Mouse (Mus musculus) CH12.LX (cell line): ENCODE data around the gene Col4a2. TPM values are rescaled to one million over a fixed set of nuclear protein-coding genes. Genes with fewer than 3 reads are reported as not detected.

Experiments used
- DNase-seq: peaks from one replicate; pipeline ENCODE4 v3.0.0-alpha.2; 2013; ENCODE audit errors: extremely low read depth
- H3K27ac ChIP-seq: 2 replicates; pipeline ENCODE4 v1.5.1; 2012; ENCODE audit warnings: low read depth, mild to moderate bottlenecking, control low read depth, moderate library complexity; ENCODE audit not compliant: insufficient read depth
- H3K27me3 ChIP-seq: replicated peaks from 2 replicates; pipeline ENCODE3; 2012; ENCODE audit warnings: inconsistent platforms
- H3K36me3 ChIP-seq, 2 experiments: replicated peaks in 1 of 2; 2 replicates each; pipeline versions ENCODE3 to v1.6.1; 2012; ENCODE audit warnings: inconsistent platforms in 1 of 2, low read length in 1 of 2, mild to moderate bottlenecking in 1 of 2, mixed read lengths in 1 of 2, moderate library complexity in 1 of 2; ENCODE audit not compliant: control insufficient read depth in 1 of 2, insufficient read depth in 1 of 2
- H3K4me1 ChIP-seq, 2 experiments: 2 replicates each; pipeline ENCODE4 v1.6.1; 2012; ENCODE audit warnings: inconsistent platforms in 1 of 2, moderate library complexity in 1 of 2; ENCODE audit not compliant: insufficient read depth in 2 of 2, control insufficient read depth in 1 of 2
- H3K4me2 ChIP-seq: 2 replicates; pipeline ENCODE4 v1.6.1; 2012; ENCODE audit warnings: low read depth, mild to moderate bottlenecking, control low read depth; ENCODE audit not compliant: poor library complexity, insufficient read depth, severe bottlenecking
- H3K4me3 ChIP-seq, 3 experiments: fragments of 150-350 bp in 1 of 3; sonication (generic) in 1 of 3; replicated peaks in 1 of 3; 2 replicates each; pipeline versions ENCODE3 to v1.5.1; 2011 to 2012; ENCODE audit warnings: low read depth in 2 of 3, low read length in 2 of 3, mild to moderate bottlenecking in 2 of 3, moderate library complexity in 2 of 3, control low read depth in 1 of 3, improper control_type of control experiment in 1 of 3, inconsistent platforms in 1 of 3, mixed read lengths in 1 of 3; ENCODE audit not compliant: poor library complexity in 1 of 3
- H3K79me2 ChIP-seq: replicated peaks from 2 replicates; pipeline ENCODE4 v1.6.1; 2012; ENCODE audit warnings: mild to moderate bottlenecking, moderate library complexity; ENCODE audit not compliant: control insufficient read depth, poor library complexity, insufficient read depth, severe bottlenecking; ENCODE audit errors: extremely low read depth
- H3K9ac ChIP-seq: 2 replicates; pipeline ENCODE4 v1.6.1; 2012; ENCODE audit warnings: low read depth, mild to moderate bottlenecking, control low read depth, moderate library complexity; ENCODE audit not compliant: insufficient read depth
- H3K9me3 ChIP-seq: replicated peaks from 2 replicates; pipeline ENCODE3; 2012; ENCODE audit warnings: low read length, inconsistent platforms, mixed read lengths
- BHLHE40 ChIP-seq: IDR thresholded peaks from 2 replicates; pipeline ENCODE4 v1.6.1; 2011; ENCODE audit warnings: mild to moderate bottlenecking, low read depth, low read length, improper control_type of control experiment
- CTCF ChIP-seq, 2 experiments: IDR thresholded peaks in 1 of 2; conservative IDR thresholded peaks in 1 of 2; 2 replicates each; pipeline ENCODE4 v1.5.1; 2011 to 2012; ENCODE audit warnings: low read depth in 2 of 2, low read length in 2 of 2, improper control_type of control experiment in 1 of 2, inconsistent platforms in 1 of 2, mild to moderate bottlenecking in 1 of 2, moderate library complexity in 1 of 2
- E2F4 ChIP-seq: IDR thresholded peaks from 2 replicates; pipeline ENCODE4 v1.6.1; 2011; ENCODE audit warnings: low read depth, low read length, improper control_type of control experiment; ENCODE audit not compliant: insufficient replicate concordance
- EP300 ChIP-seq: IDR thresholded peaks from 2 replicates; pipeline ENCODE4 v1.6.1; 2011; ENCODE audit warnings: low read length, improper control_type of control experiment
- ETS1 ChIP-seq: conservative IDR thresholded peaks from 2 replicates; pipeline ENCODE4 v1.6.1; 2012; ENCODE audit warnings: low read depth, mild to moderate bottlenecking, inconsistent platforms, low read length, improper control_type of control experiment, moderate library complexity
- GABPA ChIP-seq: IDR thresholded peaks from 2 replicates; pipeline ENCODE4 v1.6.1; 2012; ENCODE audit warnings: low read depth, low read length, improper control_type of control experiment, inconsistent platforms; ENCODE audit not compliant: insufficient replicate concordance
- HCFC1 ChIP-seq: IDR thresholded peaks from 2 replicates; pipeline ENCODE4 v1.6.1; 2012; ENCODE audit warnings: low read depth, mild to moderate bottlenecking, inconsistent platforms, low read length, improper control_type of control experiment
- IRF4 ChIP-seq: IDR thresholded peaks from 2 replicates; pipeline ENCODE4 v1.6.1; 2014; ENCODE audit warnings: low read depth, mild to moderate bottlenecking, inconsistent platforms, low read length, improper control_type of control experiment
- JUN ChIP-seq: IDR thresholded peaks from 2 replicates; pipeline ENCODE4 v1.6.1; 2011; ENCODE audit warnings: low read depth, mild to moderate bottlenecking, low read length, improper control_type of control experiment, moderate library complexity; ENCODE audit not compliant: insufficient read depth
- KAT2A ChIP-seq: IDR thresholded peaks from 2 replicates; pipeline ENCODE4 v1.6.1; 2012; ENCODE audit warnings: low read length, improper control_type of control experiment, inconsistent platforms; ENCODE audit not compliant: insufficient replicate concordance
- MAFK ChIP-seq: IDR thresholded peaks from 2 replicates; pipeline ENCODE4 v1.6.1; 2011; ENCODE audit warnings: low read length, improper control_type of control experiment; ENCODE audit not compliant: insufficient replicate concordance
- MEF2A ChIP-seq: IDR thresholded peaks from 2 replicates; pipeline ENCODE4 v1.6.1; 2014; ENCODE audit warnings: low read depth, mild to moderate bottlenecking, inconsistent platforms, low read length, improper control_type of control experiment, borderline replicate concordance
- MXI1 ChIP-seq: IDR thresholded peaks from 2 replicates; pipeline ENCODE4 v1.6.1; 2011; ENCODE audit warnings: mild to moderate bottlenecking, low read depth, low read length, improper control_type of control experiment
- MYC ChIP-seq: IDR thresholded peaks from 2 replicates; pipeline ENCODE4 v1.6.1; 2011; ENCODE audit warnings: low read depth, mild to moderate bottlenecking, improper control_type of control experiment, low read length
- NELFE ChIP-seq: IDR thresholded peaks from 2 replicates; pipeline ENCODE4 v1.6.1; 2011; ENCODE audit warnings: low read depth, low read length, improper control_type of control experiment
- PAX5 ChIP-seq: IDR thresholded peaks from 2 replicates; pipeline ENCODE4 v1.6.1; 2012; ENCODE audit warnings: low read length, inconsistent platforms, mixed read lengths
- POLR2AphosphoS2 ChIP-seq: IDR thresholded peaks from 2 replicates; pipeline ENCODE4 v1.6.1; 2011; ENCODE audit warnings: low read depth, low read length, improper control_type of control experiment
- RAD21 ChIP-seq: IDR thresholded peaks from 2 replicates; pipeline ENCODE4 v1.6.1; 2011; ENCODE audit warnings: low read depth, mild to moderate bottlenecking, low read length, improper control_type of control experiment, moderate library complexity
- RCOR1 ChIP-seq: conservative IDR thresholded peaks from 2 replicates; pipeline ENCODE4 v1.6.1; 2012; ENCODE audit warnings: low read depth, mild to moderate bottlenecking, inconsistent platforms, low read length, improper control_type of control experiment
- SMC3 ChIP-seq: IDR thresholded peaks from 2 replicates; pipeline ENCODE4 v1.6.1; 2011; ENCODE audit warnings: low read depth, low read length, improper control_type of control experiment
- TBP ChIP-seq: conservative IDR thresholded peaks from 2 replicates; pipeline ENCODE4 v1.6.1; 2011; ENCODE audit warnings: low read depth, low read length, improper control_type of control experiment
- UBTF ChIP-seq: IDR thresholded peaks from 2 replicates; pipeline ENCODE4 v1.6.1; 2012; ENCODE audit warnings: low read depth, mild to moderate bottlenecking, inconsistent platforms, low read length, improper control_type of control experiment, moderate library complexity
- USF1 ChIP-seq: IDR thresholded peaks from 2 replicates; pipeline ENCODE4 v1.6.1; 2014; ENCODE audit warnings: low read depth, mild to moderate bottlenecking, inconsistent platforms, low read length, improper control_type of control experiment
- USF2 ChIP-seq: conservative IDR thresholded peaks from 2 replicates; pipeline ENCODE4 v1.6.1; 2011; ENCODE audit warnings: low read depth, low read length, improper control_type of control experiment
- ZKSCAN1 ChIP-seq: IDR thresholded peaks from 2 replicates; pipeline ENCODE4 v1.6.1; 2012; ENCODE audit warnings: low read depth, inconsistent platforms, low read length, improper control_type of control experiment, borderline replicate concordance
- ZMIZ1 ChIP-seq: IDR thresholded peaks from 2 replicates; pipeline ENCODE4 v1.6.1; 2012; ENCODE audit warnings: low read depth, mild to moderate bottlenecking, inconsistent platforms, low read length, improper control_type of control experiment
- ZNF384 ChIP-seq: IDR thresholded peaks from 2 replicates; pipeline ENCODE4 v1.6.1; 2012; ENCODE audit warnings: low read depth, low read length, improper control_type of control experiment, inconsistent platforms
- dilution Hi-C: fragments of 300-500 bp; cut with MboI; formaldehyde crosslinking; loops from 2 replicates; pipeline ENCODE4 v1.14.3; 2020; ENCODE audit warnings: low sequenced_read_pairs; ENCODE audit not compliant: extremely low pct_unique_long_range_greater_than_20kb, extremely low pct_ligation_motif_present
- in situ Hi-C: fragments of 300-500 bp; cut with MboI; formaldehyde crosslinking; loops from 3 replicates; pipeline ENCODE4 v1.14.3; 2019; ENCODE audit warnings: low sequenced_read_pairs, low pct_ligation_motif_present, low pct_unique_long_range_greater_than_20kb, mixed read lengths
- polyA plus RNA-seq: library from polyadenylated mRNA; unstranded; fragments of >175 nt; gene quantifications from 2 replicates; pipeline ENCODE4 v1.2.1, GENCODE M21; 2012; ENCODE audit warnings: low read depth; ENCODE audit not compliant: insufficient read length
- total RNA-seq, 2 experiments: library from RNA; depleted of rRNA; stranded (reverse); fragments of 300-350 nt in 1 of 2; fragments of >200 nt in 1 of 2; gene quantifications; 2 replicates each; pipeline ENCODE4 v1.2.3; 2012 to 2014

Col4a2 gene
- total and polyA plus RNA-seq, 3 experiments: 0.04 to 0.07 TPM; not detected in 1

- DNase-seq: no peak
- H3K4me1 ChIP-seq: peaks cover 0 to 18% of the 10 kb centered on the region in 2 experiments; a peak in 3 of 4 replicates
- H3K79me2 ChIP-seq: no peaks in the 10 kb centered on the region
- H3K9me3 ChIP-seq: no peaks in the 10 kb centered on the region
- in situ Hi-C loops: no loop called here
- dilution Hi-C loops: no loop called here
- H3K9ac ChIP-seq: no peak overlapping the region
- no peaks in the 10 kb centered on the region for H3K36me3 ChIP-seq
- H3K27me3 ChIP-seq: peaks cover 18% of the 10 kb centered on the region
- no peak overlapping the region for H3K4me2 ChIP-seq
- TF ChIP-seq SMC3: no peak
- no peak overlapping the region for H3K4me3 ChIP-seq
- no peak overlapping the region for H3K27ac ChIP-seq
These were observed 50.9 kb downstream of the Col4a2 start for GRCm38 (mm10) chr8:11363340-11364126.

DNA sequence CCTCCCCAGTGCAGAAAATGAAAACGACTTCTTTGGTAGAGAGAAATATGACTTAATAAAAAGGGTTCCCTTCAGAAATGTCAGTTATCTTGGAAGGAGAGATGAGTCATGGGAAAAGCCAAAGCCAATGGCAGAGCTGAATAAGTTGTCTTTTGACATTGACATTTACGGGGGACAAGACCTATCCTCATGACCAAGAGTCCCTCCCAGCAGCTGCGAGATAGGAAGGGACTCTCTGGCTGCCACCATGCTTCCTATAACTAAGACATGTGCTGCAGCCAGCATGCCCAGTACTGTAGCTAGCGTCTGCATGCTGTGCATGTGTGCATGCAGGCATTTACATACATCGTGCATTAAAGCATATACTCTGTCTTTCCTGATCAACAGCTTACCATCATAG lies 53.6 kb downstream of the Col4a2 start:
- H3K9ac ChIP-seq: no peak overlapping the region

DNA sequence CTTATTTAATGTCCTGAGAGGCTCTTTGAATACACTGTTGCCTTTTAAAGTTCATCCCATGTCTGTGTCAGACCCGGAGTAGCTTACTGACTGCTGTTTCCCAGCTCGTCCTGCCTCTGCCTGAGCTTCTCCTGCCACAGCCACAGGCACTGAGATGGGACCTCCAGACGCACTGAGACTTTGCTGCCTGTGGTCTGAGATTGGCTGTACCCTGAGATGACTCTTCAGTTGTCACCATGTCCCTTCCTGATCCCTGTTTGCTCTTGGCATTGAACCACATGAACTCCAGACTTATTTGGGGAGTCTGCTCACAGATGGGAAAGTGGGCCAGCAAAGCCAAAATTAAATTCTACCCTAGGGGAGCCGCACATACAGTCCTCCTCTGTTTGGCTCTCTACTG lies 54.1 kb downstream of the Col4a2 start:
- H3K27me3 ChIP-seq: peaks cover 22% of the 10 kb centered on the region
- no peaks in the 10 kb centered on the region for H3K79me2 ChIP-seq

More for the DNA sequence above, 53.6 kb downstream of the Col4a2 start:
- Histone ChIP-seq H3K27me3 (peaks cover 22% of the 10 kb centered on the region), H3K36me3 (no peaks in the 10 kb centered on the region)
- no peak for DNase-seq
- TF ChIP-seq RCOR1 (no peak), MAFK (no peak), TBP (no peak), JUN (no peak), GABPA (no peak), UBTF (no peak), PAX5 (no peak), USF2 (no peak), HCFC1 (no peak), NELFE (no peak), E2F4 (no peak), KAT2A (no peak)
- TF ChIP-seq, all 38 proteins: peak for 0
- in situ Hi-C loops (no loop called here), dilution Hi-C loops (no loop called here)
- H3K79me2 ChIP-seq: no peaks in the 10 kb centered on the region
- no peak overlapping the region for H3K27ac ChIP-seq
- no peaks in the 10 kb centered on the region for H3K9me3 ChIP-seq
- H3K4me1 ChIP-seq: peaks cover 0 to 8% of the 10 kb centered on the region in 2 experiments; a peak in 3 of 4 replicates
- H3K4me3 ChIP-seq: no peak overlapping the region
- no peak overlapping the region for H3K4me2 ChIP-seq

More for the DNA sequence above, 54.1 kb downstream of the Col4a2 start:
- peaks cover 0 to 12% of the 10 kb centered on the region in 2 experiments; a peak in 2 of 4 replicates for H3K4me1 ChIP-seq
- H3K4me2 ChIP-seq: no peak overlapping the region
- dilution Hi-C loops: no loop called here
- no peak for TF ChIP-seq BHLHE40
- TF ChIP-seq TBP: no peak
- no peak for TF ChIP-seq RCOR1
- TF ChIP-seq MEF2A: no peak
- no peak for TF ChIP-seq MXI1
- TF ChIP-seq ZMIZ1: no peak
- TF ChIP-seq ZNF384: no peak
- TF ChIP-seq CTCF (conservative IDR thresholded peaks at IDR 0.05 in 1 of 2, IDR thresholded peaks at IDR 0.05 in 1 of 2; ENCODE audit: low read depth in 2 of 2, low read length in 2 of 2): no peak
- TF ChIP-seq UBTF: no peak
- no peak for TF ChIP-seq IRF4
- no peak for TF ChIP-seq SMC3
- TF ChIP-seq E2F4: no peak
- TF ChIP-seq MYC: no peak
- TF ChIP-seq EP300: no peak
- no peak for TF ChIP-seq RAD21
- no peak for TF ChIP-seq ETS1
- no peak for TF ChIP-seq ZKSCAN1
- no peak for TF ChIP-seq USF1
- TF ChIP-seq POLR2AphosphoS2: no peak
- TF ChIP-seq NELFE: no peak
- in situ Hi-C loops: no loop called here
- H3K36me3 ChIP-seq: no peaks in the 10 kb centered on the region
- H3K27ac ChIP-seq: no peak overlapping the region
- H3K9ac ChIP-seq: no peak overlapping the region
- no peak overlapping the region for H3K4me3 ChIP-seq
- no peaks in the 10 kb centered on the region for H3K9me3 ChIP-seq
- no peak for DNase-seq
